Mouse (Mus musculus) spleen, embryonic (tissue): ENCODE data around the gene Platr17.

Source experiments
- CTCF ChIA-PET: fragments of 350-600 bp; sonication (Branson Sonifier 250); formaldehyde crosslinking; loops from one replicate; lab custom pipeline; 2022; lab: Charles Lee

Platr17 gene

DNA sequence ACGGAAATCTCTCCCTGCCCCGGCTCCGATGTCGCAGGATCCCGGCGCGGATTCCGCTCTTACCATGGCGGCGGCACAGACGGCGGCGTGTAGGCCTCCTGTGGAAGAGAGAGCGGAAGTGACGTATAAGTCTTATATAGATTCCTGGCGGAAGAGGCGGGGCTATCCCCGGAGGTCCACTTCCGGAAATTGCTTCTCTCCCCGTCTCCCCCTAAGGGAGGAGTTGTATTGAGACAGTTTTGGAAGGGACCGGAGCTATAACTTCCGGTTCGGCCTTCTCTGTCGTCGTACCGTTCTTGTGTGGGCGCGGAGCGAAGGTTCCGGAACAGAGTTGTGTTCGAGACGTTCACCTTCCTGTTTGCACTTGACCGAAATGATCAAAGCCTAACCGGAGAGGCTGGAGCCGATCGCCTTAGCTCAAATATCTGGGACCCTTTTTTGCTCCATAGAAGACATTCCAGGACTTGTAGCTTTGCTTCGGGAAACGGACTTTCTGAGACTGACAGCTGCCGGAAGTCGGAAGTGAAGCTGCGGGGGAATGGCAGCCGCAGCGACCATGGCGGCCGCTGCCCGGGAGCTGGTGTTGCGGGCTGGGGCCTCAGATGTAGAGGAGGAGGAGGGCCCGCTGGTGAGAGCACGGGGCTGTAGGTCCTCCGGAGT lies 50.8 kb downstream of the Platr17 start, which contains the start of the genes Vps52 and Rps18:
Gene Vps52 (plus strand): TSS at position 258 of the 660 bp plus-strand sequence.
Gene Rps18 (minus strand): TSS at position 447 of the 660 bp plus-strand sequence.
- CTCF ChIA-PET, result interaction anchor here (0.7 kb wide), 1 partner anchor 689 kb away, joined by 4 read pairs; the partner anchor contains the start of gene Fkbpl
